8 mouse cellular contexts compared by ENCODE assay signal in genomic region chr8:84965731-84966291, GRCm38 (mm10). TPM values are rescaled to one million over a fixed set of nuclear protein-coding genes. Genes with fewer than 3 reads are reported as not detected.
DNase-seq lines count a peak whose midpoint lies in the region; ATAC-seq and TF ChIP-seq lines count a peak whose summit lies in the region.

No protein-coding gene starts in this region.

- H3K4me3 ChIP-seq in embryonic fibroblast, embryonic 13.5 days (ENCODE audit: insufficient read depth, low read length), result peak overlapping the region; percentile 65
- peak overlapping the region; percentile 72 for H3K4me3 ChIP-seq in stomach, embryonic 15.5 days (replicated peaks)

- H3K4me1 ChIP-seq in embryonic fibroblast, embryonic 13.5 days (ENCODE audit: control insufficient read depth, insufficient read depth, low read length), result peaks cover 14% of the 10 kb centered on the region
- peaks cover 22% of the 10 kb centered on the region for H3K4me1 ChIP-seq in stomach, embryonic 15.5 days

- TF ChIP-seq CTCF in embryonic fibroblast, embryonic 13.5 days (IDR thresholded peaks at IDR 0.05; ENCODE audit: borderline replicate concordance, insufficient read depth, low read length), result no peak

- H3K9me3 ChIP-seq in stomach, embryonic 15.5 days, result no peaks in the 10 kb centered on the region

- peak overlapping the region; percentile 36; the same call in 1 of the 2 replicates for H3K27ac ChIP-seq in embryonic fibroblast, embryonic 13.5 days (ENCODE audit: insufficient read depth, low read length)
- peak overlapping the region; percentile 78 for H3K27ac ChIP-seq in stomach, embryonic 15.5 days

- peak; percentile 82 for TF ChIP-seq POLR2A in embryonic fibroblast, embryonic 13.5 days (IDR thresholded peaks at IDR 0.05; ENCODE audit: low read depth, low read length)

- peak; percentile 96 for DNase-seq in CD4-positive, CD25-positive, alpha-beta regulatory T cell, adult 2 months (ENCODE audit: low read depth, low spot score)
- peak; percentile 99 for DNase-seq in brain, adult 2 months (ENCODE audit: low read depth, low spot score)
- DNase-seq in heart, adult 9 months (ENCODE audit: low spot score in 2 of 2), result peak; percentile 96 to 97
- peak; percentile 98 for DNase-seq in kidney, adult 9 months
- peak; percentile 98 for DNase-seq in liver

- no peaks in the 10 kb centered on the region for H3K27me3 ChIP-seq in stomach, embryonic 15.5 days (replicated peaks)

- under 1% methylated on average over 41 of the region's 41 CpGs for WGBS in stomach, embryonic 15.5 days

- peak overlapping the region; percentile 57 for H3K9ac ChIP-seq in stomach, embryonic 15.5 days

- H3K36me3 ChIP-seq in stomach, embryonic 15.5 days, result no peaks in the 10 kb centered on the region

- peak; percentile 94 for ATAC-seq in monocyte, adult 5-6 weeks (replicated peaks; ENCODE audit: insufficient number of reproducible peaks, low FRiP score, low TSS enrichment, poor library complexity, severe bottlenecking)
- peak; percentile 90 for ATAC-seq in stomach, embryonic 15.5 days (ENCODE audit: insufficient read depth, low FRiP score, low read depth)

- peak overlapping the region; percentile 84 for H3K4me2 ChIP-seq in stomach, embryonic 15.5 days

RNA-seq across cellular contexts. Expression of gene Gm49661, which starts 3.4 kb away (rescaled TPM):
- not detected in 2 replicates for polyA plus RNA-seq in embryonic fibroblast, embryonic 13.5 days (2011; ENCODE audit: insufficient read length, low read depth, missing spikeins)
- not detected in 3 replicates for total RNA-seq in monocyte, adult 5-6 weeks (2017)
- polyA plus RNA-seq in stomach, embryonic 15.5 days (2015; fragmentation: Nextera tagmentation; extraction: Ambion mirVana), result not detected in 2 replicates

RNA-seq across cellular contexts. Expression of gene Prdx2, which starts 3.6 kb away (rescaled TPM):
- polyA plus RNA-seq in embryonic fibroblast, embryonic 13.5 days (2011; ENCODE audit: insufficient read length, low read depth, missing spikeins), result 244 and 312 TPM in 2 replicates
- total RNA-seq in monocyte, adult 5-6 weeks (2017), result 153 to 207 TPM (median 196 TPM) in 3 replicates
- polyA plus RNA-seq in stomach, embryonic 15.5 days (2015; fragmentation: Nextera tagmentation; extraction: Ambion mirVana), result 637 and 677 TPM in 2 replicates

RNA-seq across cellular contexts. Expression of gene Rnaseh2a, which starts 3.8 kb away (rescaled TPM):
- polyA plus RNA-seq in embryonic fibroblast, embryonic 13.5 days (2011; ENCODE audit: insufficient read length, low read depth, missing spikeins), result 27.9 and 30.7 TPM in 2 replicates
- 43.9 to 58.8 TPM (median 58.1 TPM) in 3 replicates for total RNA-seq in monocyte, adult 5-6 weeks (2017)
- polyA plus RNA-seq in stomach, embryonic 15.5 days (2015; fragmentation: Nextera tagmentation; extraction: Ambion mirVana), result 112 and 113 TPM in 2 replicates

RNA-seq across cellular contexts. Expression of gene Junb, which starts 12.7 kb away (rescaled TPM):
- polyA plus RNA-seq in embryonic fibroblast, embryonic 13.5 days (2011; ENCODE audit: insufficient read length, low read depth, missing spikeins), result 35.0 and 42.0 TPM in 2 replicates
- 405 to 735 TPM (median 444 TPM) in 3 replicates for total RNA-seq in monocyte, adult 5-6 weeks (2017)
- polyA plus RNA-seq in stomach, embryonic 15.5 days (2015; fragmentation: Nextera tagmentation; extraction: Ambion mirVana), result 33.4 and 49.6 TPM in 2 replicates

RNA-seq across cellular contexts. Expression of gene Rtbdn, which starts 19.0 kb away (rescaled TPM):
- not detected in 2 replicates for polyA plus RNA-seq in embryonic fibroblast, embryonic 13.5 days (2011; ENCODE audit: insufficient read length, low read depth, missing spikeins)
- total RNA-seq in monocyte, adult 5-6 weeks (2017), result not detected in 3 replicates
- 0.28 and 0.64 TPM in 2 replicates for polyA plus RNA-seq in stomach, embryonic 15.5 days (2015; fragmentation: Nextera tagmentation; extraction: Ambion mirVana)

Comparison
In these comparisons a context has a peak if more than half of its experiments do, and no peak if none do; other contexts are left out.
1. Peak in every context shown above with its lines: DNase-seq, ATAC-seq, H3K4me3 ChIP-seq and H3K27ac ChIP-seq.